Mouse (Mus musculus): ENCODE results near the gene Klhl10. TPM values are rescaled to one million over a fixed set of nuclear protein-coding genes. Genes with fewer than 3 reads are reported as not detected.
A peak's percentile ranks its signal among the peaks of the same experiment; 100 is the strongest.

Klhl10 gene
- polyA plus RNA-seq, 1 experiment: 0.90 TPM

DNA sequence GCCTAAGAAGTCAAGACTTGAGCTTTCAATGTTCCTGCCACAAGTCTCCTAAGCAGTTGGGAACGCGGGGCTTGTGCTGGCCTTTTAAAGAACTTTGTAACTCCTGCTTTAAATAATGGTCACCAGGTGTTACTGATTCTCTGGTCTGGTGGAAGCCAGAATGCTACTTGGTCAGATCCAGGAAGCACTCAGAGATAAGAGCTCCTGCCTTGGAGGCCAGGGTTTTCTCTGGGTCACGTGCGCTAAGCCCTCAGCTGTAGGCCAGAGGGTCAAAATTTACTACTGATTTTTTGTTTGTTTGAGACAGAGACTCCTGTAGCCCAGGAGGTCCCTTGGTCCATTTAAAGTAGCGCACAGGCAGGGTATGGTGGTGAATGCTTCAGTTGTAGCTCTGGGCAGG is 9.7 kb upstream of the Klhl10 start:
- no peak overlapping the region for H3K4me3 ChIP-seq (ENCODE audit: low read depth, low read length)
- TF ChIP-seq CTCF (IDR thresholded peaks at IDR 0.05; ENCODE audit: low read depth, low read length): no peak
- no peak for TF ChIP-seq EP300 (IDR thresholded peaks at IDR 0.05; ENCODE audit: insufficient read depth, low read depth, low read length)
- no peak for TF ChIP-seq POLR2A (IDR thresholded peaks at IDR 0.05; ENCODE audit: insufficient read depth, low read length)
- H3K9me3 ChIP-seq (replicated peaks; ENCODE audit: control insufficient read depth, insufficient read depth, low read length, poor library complexity, severe bottlenecking): no peaks in the 10 kb centered on the region
- H3K27me3 ChIP-seq (ENCODE audit: control insufficient read depth, insufficient read depth, low read length, poor library complexity, severe bottlenecking): no peaks in the 10 kb centered on the region
- no peak overlapping the region for H3K27ac ChIP-seq (ENCODE audit: insufficient read depth, low read length)
- H3K4me1 ChIP-seq (ENCODE audit: control insufficient read depth, insufficient read depth, low read length): peaks cover 8% of the 10 kb centered on the region
- no peak overlapping the region for H3K9ac ChIP-seq (ENCODE audit: low read depth, poor library complexity, severe bottlenecking)
- H3K36me3 ChIP-seq (ENCODE audit: control insufficient read depth, insufficient read depth, low read length, poor library complexity, severe bottlenecking): no peaks in the 10 kb centered on the region

GRCm38 (mm10) chr11:100435678-100436246 is 6.0 kb upstream of the Klhl10 start:
- Histone ChIP-seq H3K9ac (ENCODE audit: low read depth, poor library complexity, severe bottlenecking) (no peak overlapping the region), H3K27ac (ENCODE audit: insufficient read depth, low read length) (no peak overlapping the region), H3K36me3 (ENCODE audit: control insufficient read depth, insufficient read depth, low read length, poor library complexity, severe bottlenecking) (no peaks in the 10 kb centered on the region), H3K9me3 (replicated peaks; ENCODE audit: control insufficient read depth, insufficient read depth, low read length, poor library complexity, severe bottlenecking) (no peaks in the 10 kb centered on the region), H3K4me3 (ENCODE audit: low read depth, low read length) (no peak overlapping the region), H3K27me3 (ENCODE audit: control insufficient read depth, insufficient read depth, low read length, poor library complexity, severe bottlenecking) (no peaks in the 10 kb centered on the region), H3K4me1 (ENCODE audit: control insufficient read depth, insufficient read depth, low read length) (peaks cover 10% of the 10 kb centered on the region)
- TF ChIP-seq EP300 (IDR thresholded peaks at IDR 0.05; ENCODE audit: insufficient read depth, low read depth, low read length): no peak
- TF ChIP-seq CTCF (IDR thresholded peaks at IDR 0.05; ENCODE audit: low read depth, low read length): no peak
- TF ChIP-seq POLR2A (IDR thresholded peaks at IDR 0.05; ENCODE audit: insufficient read depth, low read length): no peak

DNA sequence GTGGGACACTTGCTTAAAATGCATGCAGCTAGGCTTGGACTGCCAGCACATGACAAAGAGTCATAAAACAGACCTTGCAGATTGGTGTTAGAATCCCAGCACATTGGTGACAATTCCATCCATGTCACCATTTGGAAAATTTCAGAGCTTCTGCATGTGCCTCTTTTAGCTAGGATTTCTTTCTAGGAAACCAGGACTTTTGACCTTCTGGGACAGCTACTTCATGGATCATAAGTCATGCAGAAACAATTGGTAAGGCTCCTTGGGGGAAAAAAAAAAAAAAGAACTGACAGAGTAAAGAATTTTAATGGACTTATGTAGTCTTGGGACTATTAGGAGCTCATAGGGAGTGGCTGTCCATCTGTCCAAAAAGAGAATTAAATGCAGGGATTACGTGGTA is 3.8 kb upstream of the Klhl10 start:
- Histone ChIP-seq H3K27me3 (ENCODE audit: control insufficient read depth, insufficient read depth, low read length, poor library complexity, severe bottlenecking) (no peaks in the 10 kb centered on the region), H3K36me3 (ENCODE audit: control insufficient read depth, insufficient read depth, low read length, poor library complexity, severe bottlenecking) (no peaks in the 10 kb centered on the region), H3K27ac (ENCODE audit: insufficient read depth, low read length) (no peak overlapping the region), H3K9ac (ENCODE audit: low read depth, poor library complexity, severe bottlenecking) (no peak overlapping the region), H3K9me3 (replicated peaks; ENCODE audit: control insufficient read depth, insufficient read depth, low read length, poor library complexity, severe bottlenecking) (no peaks in the 10 kb centered on the region), H3K4me1 (ENCODE audit: control insufficient read depth, insufficient read depth, low read length) (peaks cover 11% of the 10 kb centered on the region), H3K4me3 (ENCODE audit: low read depth, low read length) (no peak overlapping the region)
- TF ChIP-seq EP300 (IDR thresholded peaks at IDR 0.05; ENCODE audit: insufficient read depth, low read depth, low read length): no peak
- no peak for TF ChIP-seq POLR2A (IDR thresholded peaks at IDR 0.05; ENCODE audit: insufficient read depth, low read length)
- TF ChIP-seq CTCF (IDR thresholded peaks at IDR 0.05; ENCODE audit: low read depth, low read length): no peak

DNA sequence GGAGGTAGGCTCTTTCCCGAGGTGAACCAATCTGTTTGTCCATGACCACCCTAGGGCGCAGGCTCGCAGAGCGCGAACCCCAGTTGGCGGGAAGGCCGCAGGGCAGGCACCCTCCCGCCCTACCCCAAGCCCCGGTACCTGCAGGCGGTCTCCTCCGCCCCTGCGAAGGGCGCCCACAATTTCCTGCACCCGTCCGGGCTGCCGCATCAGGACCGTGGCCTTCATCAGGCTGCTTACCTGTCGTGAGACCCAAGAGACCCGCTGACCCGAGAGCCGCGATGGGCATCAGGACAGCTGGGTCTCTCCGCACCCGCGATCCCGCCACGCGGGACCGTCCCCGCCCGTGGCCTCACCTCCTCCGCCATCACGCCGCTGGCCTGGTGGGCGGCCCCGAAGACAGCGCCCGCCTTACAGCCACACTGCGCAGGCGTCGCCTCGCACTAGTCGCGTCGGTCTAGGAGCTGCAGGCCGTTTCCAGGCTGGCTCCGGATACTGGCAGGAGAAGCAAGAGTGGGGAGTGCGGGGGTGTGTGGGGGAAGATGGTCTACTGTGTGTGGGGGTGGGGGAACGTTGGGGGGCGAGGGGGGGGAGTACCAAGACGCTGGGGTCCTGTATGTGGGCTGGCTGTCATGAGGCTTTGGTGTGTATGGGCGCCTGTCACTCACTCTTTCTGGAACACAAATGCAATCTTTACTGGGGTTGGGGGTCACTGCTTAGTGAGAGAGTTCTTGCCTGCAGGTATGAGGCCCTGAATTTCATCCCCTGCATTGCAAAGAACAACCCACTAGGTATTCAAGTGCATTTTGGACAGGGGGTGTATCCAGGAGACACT is 810 bp upstream of the Klhl10 start:
- H3K27ac ChIP-seq (ENCODE audit: insufficient read depth, low read length): no peak overlapping the region
- no peak for TF ChIP-seq CTCF (IDR thresholded peaks at IDR 0.05; ENCODE audit: low read depth, low read length)
- peak; percentile 77 for TF ChIP-seq POLR2A (IDR thresholded peaks at IDR 0.05; ENCODE audit: insufficient read depth, low read length)
- peak overlapping the region; percentile 73 for H3K4me3 ChIP-seq (ENCODE audit: low read depth, low read length)

GRCm38 (mm10) chr11:100442625-100443024 is 908 bp downstream of the Klhl10 start:
- Histone ChIP-seq H3K36me3 (ENCODE audit: control insufficient read depth, insufficient read depth, low read length, poor library complexity, severe bottlenecking) (no peaks in the 10 kb centered on the region), H3K27ac (ENCODE audit: insufficient read depth, low read length) (no peak overlapping the region), H3K9ac (ENCODE audit: low read depth, poor library complexity, severe bottlenecking) (no peak overlapping the region), H3K4me1 (ENCODE audit: control insufficient read depth, insufficient read depth, low read length) (peaks cover 3% of the 10 kb centered on the region), H3K9me3 (replicated peaks; ENCODE audit: control insufficient read depth, insufficient read depth, low read length, poor library complexity, severe bottlenecking) (no peaks in the 10 kb centered on the region), H3K27me3 (ENCODE audit: control insufficient read depth, insufficient read depth, low read length, poor library complexity, severe bottlenecking) (no peaks in the 10 kb centered on the region), H3K4me3 (ENCODE audit: low read depth, low read length) (no peak overlapping the region)
- TF ChIP-seq POLR2A (IDR thresholded peaks at IDR 0.05; ENCODE audit: insufficient read depth, low read length) (no peak), CTCF (IDR thresholded peaks at IDR 0.05; ENCODE audit: low read depth, low read length) (no peak), EP300 (IDR thresholded peaks at IDR 0.05; ENCODE audit: insufficient read depth, low read depth, low read length) (no peak)

More for the DNA sequence above, 810 bp upstream of the Klhl10 start:
- no peaks in the 10 kb centered on the region for H3K27me3 ChIP-seq (ENCODE audit: control insufficient read depth, insufficient read depth, low read length, poor library complexity, severe bottlenecking)
- H3K4me1 ChIP-seq (ENCODE audit: control insufficient read depth, insufficient read depth, low read length): peaks cover 3% of the 10 kb centered on the region
- H3K9ac ChIP-seq (ENCODE audit: low read depth, poor library complexity, severe bottlenecking): peak overlapping the region; percentile 72
- H3K9me3 ChIP-seq (replicated peaks; ENCODE audit: control insufficient read depth, insufficient read depth, low read length, poor library complexity, severe bottlenecking): no peaks in the 10 kb centered on the region
- H3K36me3 ChIP-seq (ENCODE audit: control insufficient read depth, insufficient read depth, low read length, poor library complexity, severe bottlenecking): no peaks in the 10 kb centered on the region

DNA sequence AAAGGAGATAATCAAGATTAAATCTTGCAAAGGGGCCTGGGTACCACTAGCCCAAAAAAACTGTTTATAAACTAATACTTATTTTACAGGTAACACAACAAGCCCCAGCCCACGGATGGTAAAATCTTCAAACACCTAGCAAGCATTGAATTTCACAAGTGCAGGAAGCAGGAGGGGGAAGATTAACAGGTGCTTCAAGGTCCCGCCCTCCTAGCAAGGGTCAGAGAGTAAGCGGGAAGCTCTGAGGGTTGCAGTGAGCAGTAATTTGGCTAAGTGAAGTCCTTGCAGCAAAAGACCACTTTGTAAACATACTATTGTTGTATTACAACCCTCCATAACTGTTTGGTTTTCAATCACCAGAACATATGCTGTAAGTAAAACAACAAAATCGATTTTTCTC is 15.5 kb downstream of the Klhl10 start:
- Histone ChIP-seq H3K27ac (ENCODE audit: insufficient read depth, low read length) (no peak overlapping the region), H3K27me3 (ENCODE audit: control insufficient read depth, insufficient read depth, low read length, poor library complexity, severe bottlenecking) (no peaks in the 10 kb centered on the region), H3K36me3 (ENCODE audit: control insufficient read depth, insufficient read depth, low read length, poor library complexity, severe bottlenecking) (peaks cover 20% of the 10 kb centered on the region), H3K4me1 (ENCODE audit: control insufficient read depth, insufficient read depth, low read length) (no peaks in the 10 kb centered on the region), H3K9ac (ENCODE audit: low read depth, poor library complexity, severe bottlenecking) (no peak overlapping the region), H3K4me3 (ENCODE audit: low read depth, low read length) (no peak overlapping the region), H3K9me3 (replicated peaks; ENCODE audit: control insufficient read depth, insufficient read depth, low read length, poor library complexity, severe bottlenecking) (no peaks in the 10 kb centered on the region)
- TF ChIP-seq CTCF (IDR thresholded peaks at IDR 0.05; ENCODE audit: low read depth, low read length) (no peak), EP300 (IDR thresholded peaks at IDR 0.05; ENCODE audit: insufficient read depth, low read depth, low read length) (no peak), POLR2A (IDR thresholded peaks at IDR 0.05; ENCODE audit: insufficient read depth, low read length) (no peak)

Data from ES-Bruce4 (cell line).